Comparison of ENCODE assay signal across 9 mouse cellular contexts in the genomic region with DNA sequence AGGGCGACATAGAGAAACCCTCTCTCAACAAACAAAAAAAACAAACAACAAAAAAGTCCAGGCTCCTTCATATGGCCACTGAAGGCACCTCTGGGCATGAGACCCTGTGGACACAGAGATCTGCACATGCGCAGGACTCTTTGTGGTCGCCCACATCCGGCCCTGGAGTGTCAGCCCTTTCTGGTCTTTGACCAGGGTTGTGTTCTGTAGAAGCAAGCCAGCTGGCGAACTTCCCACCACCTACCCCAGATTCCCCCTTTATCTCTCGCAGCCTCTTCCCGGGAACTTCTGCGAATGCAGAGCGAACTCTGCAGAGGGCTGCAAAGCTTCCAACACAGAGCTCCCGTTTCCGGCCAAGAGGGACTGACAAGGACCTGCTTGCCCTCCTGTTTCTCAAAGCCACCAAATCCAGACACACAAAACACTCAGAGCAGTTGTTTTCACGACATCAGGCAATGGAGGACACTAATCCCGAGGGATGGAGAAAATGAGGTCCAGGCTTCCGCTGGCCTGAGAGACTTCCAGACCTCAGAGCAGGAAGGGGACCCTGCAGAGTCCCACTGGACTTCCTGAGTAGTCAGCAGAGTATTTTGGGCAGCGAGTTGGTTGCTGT. TPM values are rescaled to one million over a fixed set of nuclear protein-coding genes. Genes with fewer than 3 reads are reported as not detected.
DNase-seq lines count a peak whose midpoint lies in the region; ATAC-seq and TF ChIP-seq lines count a peak whose summit lies in the region.
"Had no signal": no experiment of that assay in that cellular context is flagged by ENCODE, and none has a peak within 500 bp of the region (broad histone marks: within the 10 kb centered on the region; RNA-seq: fewer than 3 reads in every experiment).

No protein-coding gene starts in this region.

- TF ChIP-seq CTCF in cortical plate, adult 2 months (IDR thresholded peaks at IDR 0.05; ENCODE audit: extremely low read depth, insufficient read depth, low read length), result no peak

- WGBS in stomach, embryonic 15.5 days, result 37% methylated on average over 15 of the region's 15 CpGs

- TF ChIP-seq POLR2A in cortical plate, adult 2 months (IDR thresholded peaks at IDR 0.05; ENCODE audit: extremely low read depth, insufficient read depth, low read length), result no peak

- H3K4me2 ChIP-seq in stomach, embryonic 15.5 days, result no peak overlapping the region
- H3K4me2 ChIP-seq: embryonic facial prominence, embryonic 15.5 days had no signal

- no peaks in the 10 kb centered on the region for H3K36me3 ChIP-seq in stomach, embryonic 15.5 days
- H3K36me3 ChIP-seq: embryonic facial prominence, embryonic 15.5 days had no signal

- no peak overlapping the region for H3K4me3 ChIP-seq in cortical plate, adult 2 months (ENCODE audit: insufficient read depth, low read length)
- H3K4me3 ChIP-seq in stomach, embryonic 15.5 days (replicated peaks), result no peak overlapping the region
- H3K4me3 ChIP-seq: embryonic facial prominence, embryonic 15.5 days had no signal

- H3K9me3 ChIP-seq in stomach, embryonic 15.5 days, result no peaks in the 10 kb centered on the region
- H3K9me3 ChIP-seq: embryonic facial prominence, embryonic 15.5 days had no signal

- H3K27me3 ChIP-seq in stomach, embryonic 15.5 days (replicated peaks), result no peaks in the 10 kb centered on the region
- H3K27me3 ChIP-seq: embryonic facial prominence, embryonic 15.5 days had no signal

- 0 out of 2 replicates have a peak overlapping the region, but pooled peaks have one; percentile 16 for H3K27ac ChIP-seq in cortical plate, adult 2 months (ENCODE audit: insufficient read depth, low read length)
- H3K27ac ChIP-seq in stomach, embryonic 15.5 days, result peak overlapping the region; percentile 85
- H3K27ac ChIP-seq: embryonic facial prominence, embryonic 15.5 days had no signal

- ATAC-seq in stomach, embryonic 15.5 days (ENCODE audit: insufficient read depth, low FRiP score, low read depth), result peak; percentile 61; the same call in 1 of the 2 replicates

- H3K9ac ChIP-seq in stomach, embryonic 15.5 days, result no peak overlapping the region
- H3K9ac ChIP-seq: embryonic facial prominence, embryonic 15.5 days had no signal

- peak; percentile 36 to 54 for DNase-seq in left cerebral cortex, postnatal 25 days (ENCODE audit: low spot score in 2 of 2)
- DNase-seq in left cerebral cortex, adult 11 months (ENCODE audit: low spot score), result no peak
- peak; percentile 71 for DNase-seq in heart, postnatal 25 days (ENCODE audit: low spot score)
- peak; percentile 61 for DNase-seq in layer of hippocampus, adult 9-11 months
- DNase-seq in lung, postnatal 4 days, result peak; percentile 79 to 89
- no peak for DNase-seq in cerebellum, adult 11 months

- no peaks in the 10 kb centered on the region for H3K4me1 ChIP-seq in cortical plate, adult 2 months (ENCODE audit: control insufficient read depth, insufficient read depth, low read length)
- peaks cover 16% of the 10 kb centered on the region for H3K4me1 ChIP-seq in stomach, embryonic 15.5 days

- intact Hi-C loops in left cerebral cortex, postnatal 25 days (cut with DNase I), result no loop called here
- intact Hi-C loops in heart, postnatal 25 days (cut with DNase I), result no loop called here

RNA-seq across cellular contexts. Expression of a gene that starts 8.7 kb away (rescaled TPM):
- total RNA-seq in left cerebral cortex, postnatal 25 days (2021), result 1 to 10 TPM in 1 of 2 experiments, under 1 TPM in 1; 0.94 to 1.2 TPM
- 0.55 and 1.1 TPM in 2 replicates for polyA plus RNA-seq in cortical plate, adult 2 months (2012; rRNA removed)
- total RNA-seq in heart, postnatal 25 days (2021), result under 1 TPM; 0.44 to 0.59 TPM
- polyA plus RNA-seq in stomach, embryonic 15.5 days (2015; fragmentation: Nextera tagmentation; extraction: Ambion mirVana), result 14.3 and 15.1 TPM in 2 replicates

RNA-seq across cellular contexts. Expression of a gene that starts 18.6 kb away (rescaled TPM):
- not detected for total RNA-seq in left cerebral cortex, postnatal 25 days (2021)
- polyA plus RNA-seq in cortical plate, adult 2 months (2012; rRNA removed), result 0.92 and 1.5 TPM in 2 replicates
- not detected for total RNA-seq in heart, postnatal 25 days (2021)
- 1.6 and 1.7 TPM in 2 replicates for polyA plus RNA-seq in stomach, embryonic 15.5 days (2015; fragmentation: Nextera tagmentation; extraction: Ambion mirVana)

RNA-seq across cellular contexts. Expression of a gene that starts 53.9 kb away (rescaled TPM):
- total RNA-seq in left cerebral cortex, postnatal 25 days (2021), result 10 to 100 TPM; 70.2 to 76.1 TPM
- polyA plus RNA-seq in cortical plate, adult 2 months (2012; rRNA removed), result 76.6 and 81.2 TPM in 2 replicates
- 10 to 100 TPM; 30.0 to 33.6 TPM for total RNA-seq in heart, postnatal 25 days (2021)
- polyA plus RNA-seq in stomach, embryonic 15.5 days (2015; fragmentation: Nextera tagmentation; extraction: Ambion mirVana), result 26.7 and 31.5 TPM in 2 replicates

Comparison
In these comparisons a context has a peak if more than half of its experiments do, and no peak if none do; other contexts are left out.
1. DNase-seq: peak in left cerebral cortex, postnatal 25 days (2 of 2), heart, postnatal 25 days (single experiment), layer of hippocampus, adult 9-11 months (single experiment) and lung, postnatal 4 days (2 of 2); none in left cerebral cortex, adult 11 months (single experiment) and cerebellum, adult 11 months (single experiment).